Mouse (Mus musculus) embryonic stem cell, embryonic (primary cell): ENCODE data around the gene Dpp6.

Experiments
- CTCF ChIA-PET, 4 experiments: fragments of 300-600 bp in 2 of 4; fragments of 350-600 bp in 2 of 4; sonication (Branson Sonifier 250); formaldehyde crosslinking; loops; one replicate each; lab custom pipeline; 2022; ENCODE audit warnings: inconsistent platforms in 2 of 4; lab: Charles Lee
- POLR2A ChIA-PET, 4 experiments: fragments of 300-600 bp in 2 of 4; fragments of 350-600 bp in 2 of 4; sonication (Branson Sonifier 250); formaldehyde crosslinking; loops; one replicate each; lab custom pipeline; 2022; ENCODE audit warnings: antibody characterized with exemption in 4 of 4, inconsistent platforms in 1 of 4; lab: Charles Lee

Gene Dpp6

GRCm38 (mm10) chr5:27739216-27739615, 922.2 kb downstream of the Dpp6 start:
- ChIA-PET CTCF (no interaction called here), POLR2A (interaction anchor here in 2 of 4 experiments (0.6 to 1.1 kb wide), 3 partner anchors 52 to 343 kb away, joined by 3 to 5 read pairs (median 3); partner anchors contain the start of gene Paxip1 (in 1 of the 2))

GRCm38 (mm10) chr5:27744944-27745343, 927.9 kb downstream of the Dpp6 start:
- CTCF ChIA-PET: interaction anchor here in 3 of 4 experiments (0.7 to 1.1 kb wide), 4 partner anchors 8 to 584 kb away, joined by 3 to 5 read pairs (median 3); no protein-coding TSS in a partner anchor
- POLR2A ChIA-PET: interaction anchor here in 2 of 4 experiments (0.8 to 5.7 kb wide), 7 partner anchors 10 to 327 kb away, joined by 3 to 27 read pairs (median 4); partner anchors contain the start of genes Insig1 (in 1 of the 2) and Paxip1 (in 1 of the 2)

GRCm38 (mm10) chr5:27765780-27766179, 948.8 kb downstream of the Dpp6 start:
- CTCF ChIA-PET: no interaction called here

GRCm38 (mm10) chr5:27767948-27768347, 950.9 kb downstream of the Dpp6 start:
- POLR2A ChIA-PET: interaction anchor here in 3 of 4 experiments (0.6 to 2.4 kb wide), 8 partner anchors 9 to 304 kb away, joined by 3 to 14 read pairs (median 6); partner anchors contain the start of gene Paxip1 (in 2 of the 3)

More at GRCm38 (mm10) chr5:27765780-27766179, 948.8 kb downstream of the Dpp6 start:
- POLR2A ChIA-PET: interaction anchor here in 1 of 4 experiments (1.2 to 2.1 kb wide), 4 partner anchors 14 to 28 kb away, joined by 3 to 5 read pairs (median 5); no protein-coding TSS in a partner anchor

More at GRCm38 (mm10) chr5:27767948-27768347, 950.9 kb downstream of the Dpp6 start:
- CTCF ChIA-PET: no interaction called here
